Mouse (Mus musculus): ENCODE measurements around the gene Sdk2. TPM values are rescaled to one million over a fixed set of nuclear protein-coding genes. Genes with fewer than 3 reads are reported as not detected.

Sdk2 gene
- total and polyA plus RNA-seq, 3 experiments: 0.13 TPM; not detected in 2

GRCm38 (mm10) chr11:113749749-113750351 is 317.0 kb downstream of the Sdk2 start (continued):
- TF ChIP-seq UBTF (IDR thresholded peaks at IDR 0.05; ENCODE audit: borderline replicate concordance, insufficient read depth, low read depth, low read length) (no peak), CHD2 (IDR thresholded peaks at IDR 0.05; ENCODE audit: low read length) (no peak), CHD1 (IDR thresholded peaks at IDR 0.05; ENCODE audit: low read depth, low read length) (no peak)

GRCm38 (mm10) chr11:113748797-113749521 is 317.9 kb downstream of the Sdk2 start:
- Histone ChIP-seq H3K9ac (ENCODE audit: control insufficient read depth, low read depth, low read length, poor library complexity, severe bottlenecking) (peak overlapping the region; percentile 80), H3K9me3 (replicated peaks; ENCODE audit: insufficient read depth, low read length) (no peaks in the 10 kb centered on the region), H3K4me3 (ENCODE audit: control insufficient read depth in 1 of 2, insufficient read depth in 1 of 2, low read depth in 2 of 2, low read length in 2 of 2) (peak overlapping the region; percentile 46 to 71), H3K36me3 (ENCODE audit: control insufficient read depth in 1 of 2, insufficient read depth in 2 of 2, low read length in 2 of 2) (peaks cover 3 to 16% of the 10 kb centered on the region in 2 experiments), H3K27ac (ENCODE audit: control insufficient read depth, low read depth, low read length) (peak overlapping the region; percentile 69), H3K79me2 (ENCODE audit: control insufficient read depth, insufficient read depth, low read length, poor library complexity) (peaks cover 60% of the 10 kb centered on the region), H3K4me1 (ENCODE audit: control insufficient read depth in 1 of 2, insufficient read depth in 2 of 2, low read length in 2 of 2) (peaks cover 6 to 15% of the 10 kb centered on the region in 2 experiments; a peak in 3 of 4 replicates), H3K27me3 (ENCODE audit: control insufficient read depth in 1 of 2, insufficient read depth in 2 of 2, low read length in 2 of 2) (no peaks in the 10 kb centered on the region)
- TF ChIP-seq ETS1 (IDR thresholded peaks at IDR 0.05; ENCODE audit: low read depth, low read length) (peak; percentile 58; the same call in 1 of the 2 replicates), ZMIZ1 (IDR thresholded peaks at IDR 0.05; ENCODE audit: low read depth, low read length) (0 out of 2 replicates have a peak, but pooled peaks have one; percentile 39), RCOR1 (IDR thresholded peaks at IDR 0.05; ENCODE audit: low read depth, low read length) (peak; percentile 42; the same call in 1 of the 2 replicates), SMC3 (IDR thresholded peaks at IDR 0.05; ENCODE audit: low read depth, low read length) (peak; percentile 1; the same call in 1 of the 2 replicates), POLR2A (IDR thresholded peaks at IDR 0.05; ENCODE audit: control insufficient read depth in 1 of 2, insufficient read depth in 1 of 2, low read depth in 1 of 2, low read length in 2 of 2, poor library complexity in 1 of 2) (0 out of 4 replicates have a peak, but pooled peaks of 1 of the 2 experiments have one; percentile 28), NRF1 (IDR thresholded peaks at IDR 0.05; ENCODE audit: insufficient read depth, low read depth, low read length, poor library complexity, severe bottlenecking) (no peak), NELFE (IDR thresholded peaks at IDR 0.05; ENCODE audit: low read depth, low read length) (no peak), GATA1 (IDR thresholded peaks at IDR 0.05; ENCODE audit: low read depth, low read length) (peak; percentile 71), MXI1 (IDR thresholded peaks at IDR 0.05; ENCODE audit: low read depth, low read length) (peak; percentile 43; the same call in 1 of the 2 replicates), SIN3A (IDR thresholded peaks at IDR 0.05; ENCODE audit: low read length) (peak; percentile 59), EP300 (IDR thresholded peaks at IDR 0.05; ENCODE audit: low read depth in 1 of 2, low read length in 2 of 2) (peak in 1 of 2 experiments; percentile 76; a peak in 3 of 4 replicates), ZNF384 (IDR thresholded peaks at IDR 0.05; ENCODE audit: low read depth, low read length) (no peak), ZKSCAN1 (IDR thresholded peaks at IDR 0.05; ENCODE audit: low read depth, low read length) (no peak), MYB (IDR thresholded peaks at IDR 0.05; ENCODE audit: low read depth, low read length) (0 out of 2 replicates have a peak, but pooled peaks have one; percentile 35), RAD21 (IDR thresholded peaks at IDR 0.05; ENCODE audit: low read depth, low read length) (no peak), MAZ (IDR thresholded peaks at IDR 0.05; ENCODE audit: low read depth, low read length) (peak; percentile 68), UBTF (IDR thresholded peaks at IDR 0.05; ENCODE audit: borderline replicate concordance, insufficient read depth, low read depth, low read length) (no peak), TAL1 (IDR thresholded peaks at IDR 0.05; ENCODE audit: low read length) (peak; percentile 30; the same call in 1 of the 2 replicates), TCF12 (IDR thresholded peaks at IDR 0.05; ENCODE audit: low read depth, low read length) (peak; percentile 36; the same call in 1 of the 2 replicates)
- DNase-seq (ENCODE audit: low read depth, low spot score): peak; percentile 69
